Mouse (Mus musculus) limb, embryonic 13.5 days (tissue): Measurements from ENCODE around the gene Msgn1. TPM values are rescaled to one million over a fixed set of nuclear protein-coding genes. Genes with fewer than 3 reads are reported as not detected.

Source experiments
- ATAC-seq: fragments of 200-750 bp; cut with Nextera tagmentation; 2 replicates; pipeline ENCODE4 v1.8.0; 2017; ENCODE audit warnings: low read depth, moderate number of reproducible peaks, moderate TSS enrichment; ENCODE audit not compliant: low FRiP score
- H3K27ac ChIP-seq: fragments of 300-500 bp; sonication (generic); 2 replicates; pipeline ENCODE4 v1.5.1; 2015; ENCODE audit warnings: inconsistent platforms, mild to moderate bottlenecking, moderate library complexity
- H3K27me3 ChIP-seq: fragments of 300-500 bp; sonication (generic); 2 replicates; pipeline ENCODE4 v1.6.1; 2015; ENCODE audit warnings: mild to moderate bottlenecking, inconsistent platforms
- H3K36me3 ChIP-seq: fragments of 300-500 bp; sonication (generic); 2 replicates; pipeline ENCODE4 v1.6.1; 2015; ENCODE audit warnings: inconsistent platforms, mild to moderate bottlenecking, moderate library complexity
- H3K4me1 ChIP-seq: fragments of 300-500 bp; sonication (generic); 2 replicates; pipeline ENCODE4 v1.6.1; 2015; ENCODE audit warnings: inconsistent platforms
- H3K4me2 ChIP-seq: fragments of 300-500 bp; sonication (generic); replicated peaks from 2 replicates; pipeline ENCODE4 v1.6.1; 2015; ENCODE audit warnings: inconsistent platforms, mild to moderate bottlenecking, moderate library complexity
- H3K4me3 ChIP-seq: fragments of 300-500 bp; sonication (generic); 2 replicates; pipeline ENCODE4 v1.5.1; 2015; ENCODE audit warnings: moderate library complexity, mild to moderate bottlenecking, inconsistent platforms
- H3K9ac ChIP-seq: fragments of 300-500 bp; sonication (generic); 2 replicates; pipeline ENCODE4 v1.6.1; 2015; ENCODE audit warnings: mild to moderate bottlenecking, inconsistent platforms
- H3K9me3 ChIP-seq: fragments of 300-500 bp; sonication (generic); 2 replicates; pipeline ENCODE4 v1.6.1; 2016; ENCODE audit warnings: inconsistent platforms
- WGBS: fragments of 180-500 bp; shearing (Covaris S2); methylation state at CpG from one replicate; pipeline ENCODE4 v1.1.7; 2015; 5-methylcytosine and 5-hydroxymethylcytosine counted together
- polyA plus RNA-seq: library from polyadenylated mRNA; unstranded; fragments of >200 nt; fragmentation: Nextera tagmentation; extraction: Ambion mirVana; gene quantifications from 2 replicates; pipeline ENCODE4 v1.2.1, GENCODE M21; 2015

Msgn1 gene
- polyA plus RNA-seq, result not detected in 2 replicates

DNA sequence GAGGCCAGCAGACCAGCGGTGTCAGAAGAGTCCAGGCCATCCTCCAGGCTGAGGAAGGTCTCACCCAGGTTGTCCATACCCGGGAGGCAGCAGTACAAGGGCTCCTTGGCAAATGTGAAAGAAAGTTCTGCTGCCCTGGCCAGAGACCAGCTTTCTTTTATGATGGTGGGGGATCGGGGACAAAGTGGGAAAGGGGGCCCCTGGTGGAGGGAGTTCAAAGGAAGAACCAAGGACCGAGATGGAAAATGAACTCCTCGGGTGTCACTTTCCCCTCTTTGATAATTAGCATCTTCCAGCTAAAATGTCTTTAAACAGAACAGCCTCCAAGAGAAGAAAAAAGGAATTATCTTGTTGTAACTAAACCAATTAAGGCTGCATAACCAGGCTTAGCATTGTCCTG lies at the start of gene Msgn1:
Msgn1 (minus strand) TSS at position 101 of the 400 bp plus-strand sequence.
- Histone ChIP-seq H3K4me3 (no peak within 1 kb of the TSS), H3K4me2 (peak within 1 kb of the TSS; percentile 23; the same call in 1 of the 2 replicates), H3K9ac (peak within 1 kb of the TSS; percentile 25; the same call in 1 of the 2 replicates), H3K4me1 (peaks cover 8% of the 10 kb centered on the region; the same call in 1 of the 2 replicates), H3K9me3 (no peaks in the 10 kb centered on the region), H3K27ac (no peak within 1 kb of the TSS), H3K27me3 (peaks cover 12% of the 10 kb centered on the region), H3K36me3 (no peaks in the 10 kb centered on the region)
- ATAC-seq, result no peak
- WGBS, result 10% methylated on average over 5 of the region's 5 CpGs

DNA sequence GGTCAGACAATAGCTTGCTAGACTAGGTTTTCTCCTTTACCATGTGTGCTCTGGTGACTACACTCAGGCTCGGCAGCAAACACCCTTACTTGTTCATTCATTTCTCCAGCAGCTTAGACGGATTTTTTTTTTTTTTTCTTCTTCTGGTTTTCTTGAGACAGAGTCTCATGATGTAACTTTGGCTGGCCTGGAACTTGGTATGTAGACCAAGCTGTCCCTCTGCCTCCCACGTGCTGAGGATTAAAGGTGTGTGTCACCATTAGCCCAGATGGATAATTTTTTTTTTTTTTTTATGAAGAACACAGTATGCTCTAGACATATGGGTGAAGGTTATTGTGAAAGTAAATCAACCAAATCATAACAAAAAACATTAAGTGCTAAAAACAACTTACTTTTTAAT lies 41.5 kb upstream of the Msgn1 start:
- Histone ChIP-seq H3K4me1 (no peaks in the 10 kb centered on the region), H3K4me2 (no peak overlapping the region), H3K9ac (no peak overlapping the region), H3K36me3 (peaks cover 9% of the 10 kb centered on the region), H3K9me3 (no peaks in the 10 kb centered on the region), H3K27me3 (no peaks in the 10 kb centered on the region), H3K27ac (no peak overlapping the region), H3K4me3 (no peak overlapping the region)
- WGBS, result 69% methylated on average over 3 of the region's 3 CpGs
- ATAC-seq, result no peak

DNA sequence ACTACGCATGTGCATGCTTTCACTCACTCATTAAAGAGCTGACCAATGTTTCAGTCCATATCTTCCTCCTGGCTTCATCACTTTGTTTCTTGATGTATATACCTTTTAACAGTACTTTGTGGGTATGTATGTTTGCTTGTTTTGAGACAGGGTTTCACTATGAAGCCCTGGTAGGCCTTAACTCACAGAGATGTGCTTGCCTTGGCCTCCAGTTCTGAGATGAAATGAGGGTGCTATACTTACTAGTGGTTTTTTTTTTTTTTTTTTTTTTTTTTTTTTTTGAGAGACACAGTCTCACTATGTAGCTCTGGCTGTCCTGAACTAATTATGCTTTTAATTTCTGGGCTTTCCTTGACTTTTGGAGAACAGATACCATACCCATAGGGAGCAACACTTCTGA lies 38.7 kb upstream of the Msgn1 start:
- 98% methylated on average over 1 of the region's 1 CpGs for WGBS
- no peak overlapping the region for H3K4me3 ChIP-seq
- H3K4me2 ChIP-seq, result no peak overlapping the region
- H3K27me3 ChIP-seq, result no peaks in the 10 kb centered on the region
- no peaks in the 10 kb centered on the region for H3K4me1 ChIP-seq
- H3K36me3 ChIP-seq, result peaks cover 18% of the 10 kb centered on the region
- no peak for ATAC-seq
- no peak overlapping the region for H3K9ac ChIP-seq
- H3K9me3 ChIP-seq, result no peaks in the 10 kb centered on the region
- no peak overlapping the region for H3K27ac ChIP-seq

DNA sequence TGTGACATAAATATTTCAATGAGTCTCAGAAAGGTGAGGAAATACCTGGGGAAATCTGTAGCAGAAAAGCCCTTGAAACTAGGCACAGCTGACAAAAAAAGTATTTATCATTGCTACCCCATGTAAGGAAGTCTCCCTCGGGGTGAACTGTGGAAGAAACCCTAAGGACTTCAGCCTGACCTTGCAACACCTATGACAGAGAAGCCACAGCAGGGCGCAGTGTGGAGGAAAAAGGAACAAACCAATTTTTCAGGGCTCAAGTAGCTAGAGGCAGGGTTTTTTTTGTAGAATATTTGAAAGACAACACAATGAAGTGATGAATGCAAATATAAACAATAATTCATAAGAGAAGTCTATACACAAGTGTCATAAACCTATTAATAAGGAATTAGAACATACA lies 27.2 kb upstream of the Msgn1 start:
- no peaks in the 10 kb centered on the region for H3K4me1 ChIP-seq
- ATAC-seq, result no peak
- no peak overlapping the region for H3K9ac ChIP-seq
- H3K9me3 ChIP-seq, result no peaks in the 10 kb centered on the region
- H3K27me3 ChIP-seq, result no peaks in the 10 kb centered on the region
- no peak overlapping the region for H3K4me2 ChIP-seq
- H3K4me3 ChIP-seq, result no peak overlapping the region
- WGBS, result 75% methylated on average over 2 of the region's 2 CpGs
- peaks cover 1% of the 10 kb centered on the region; the same call in 1 of the 2 replicates for H3K36me3 ChIP-seq
- H3K27ac ChIP-seq, result no peak overlapping the region

DNA sequence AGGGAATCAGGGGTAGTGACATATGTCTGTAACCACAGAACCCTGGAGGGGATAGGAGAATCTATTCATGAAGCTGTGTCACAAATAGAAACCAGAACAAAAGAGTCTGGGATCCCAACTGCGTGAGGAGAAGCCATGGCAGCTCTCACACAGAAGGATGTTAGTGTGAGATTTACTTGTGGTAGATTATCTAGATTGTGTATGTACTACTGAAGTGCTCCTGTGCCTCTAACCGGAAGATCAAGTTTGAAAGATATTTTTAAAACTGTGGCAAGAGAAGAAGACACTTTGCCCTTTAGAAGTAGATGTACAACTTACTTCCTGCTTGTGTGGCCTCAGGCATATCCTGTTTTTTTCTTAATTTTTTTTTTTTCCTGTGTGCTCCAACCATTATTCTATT lies 21.5 kb upstream of the Msgn1 start:
- Histone ChIP-seq H3K4me1 (no peaks in the 10 kb centered on the region; the same call in 1 of the 2 replicates), H3K4me2 (no peak overlapping the region), H3K27ac (no peak overlapping the region), H3K4me3 (no peak overlapping the region), H3K27me3 (no peaks in the 10 kb centered on the region), H3K9ac (no peak overlapping the region), H3K9me3 (no peaks in the 10 kb centered on the region), H3K36me3 (no peaks in the 10 kb centered on the region)
- WGBS, result 84% methylated on average over 2 of the region's 2 CpGs
- no peak for ATAC-seq

DNA sequence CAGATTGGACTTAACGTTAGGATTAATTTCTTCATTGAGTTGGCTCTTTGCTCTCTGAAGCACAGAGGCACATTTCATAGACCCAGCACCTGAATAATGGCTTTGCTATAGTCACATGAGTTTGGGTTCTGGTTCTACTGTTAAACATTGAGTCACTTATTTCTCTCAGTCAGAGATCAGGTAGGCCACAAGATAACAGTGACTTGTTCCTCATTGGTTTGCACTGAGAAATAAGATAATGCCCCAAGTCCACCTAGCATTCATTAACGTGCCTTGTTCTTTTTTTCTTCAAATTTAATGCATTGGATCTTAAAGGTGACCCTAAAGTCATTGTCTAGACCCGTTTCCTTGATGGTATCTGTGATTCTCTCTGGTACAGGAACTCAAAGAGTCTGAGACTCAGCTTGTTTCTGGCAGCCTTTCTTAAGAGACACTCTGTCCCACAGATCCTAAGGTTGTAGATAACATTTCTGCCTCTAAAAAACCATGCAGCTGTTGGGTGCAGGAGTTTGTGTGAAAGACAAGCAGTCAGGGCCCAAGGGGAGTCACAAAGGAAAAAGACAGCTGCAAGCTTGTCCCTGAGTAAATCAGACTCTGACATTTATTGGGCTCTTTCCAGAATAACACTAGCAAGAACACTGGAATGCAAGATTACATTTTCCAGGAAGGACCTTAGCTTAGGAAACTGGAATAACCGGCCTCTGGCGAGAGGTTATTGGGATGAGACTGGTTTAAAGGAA lies 17.9 kb upstream of the Msgn1 start:
- no peaks in the 10 kb centered on the region for H3K27me3 ChIP-seq

DNA sequence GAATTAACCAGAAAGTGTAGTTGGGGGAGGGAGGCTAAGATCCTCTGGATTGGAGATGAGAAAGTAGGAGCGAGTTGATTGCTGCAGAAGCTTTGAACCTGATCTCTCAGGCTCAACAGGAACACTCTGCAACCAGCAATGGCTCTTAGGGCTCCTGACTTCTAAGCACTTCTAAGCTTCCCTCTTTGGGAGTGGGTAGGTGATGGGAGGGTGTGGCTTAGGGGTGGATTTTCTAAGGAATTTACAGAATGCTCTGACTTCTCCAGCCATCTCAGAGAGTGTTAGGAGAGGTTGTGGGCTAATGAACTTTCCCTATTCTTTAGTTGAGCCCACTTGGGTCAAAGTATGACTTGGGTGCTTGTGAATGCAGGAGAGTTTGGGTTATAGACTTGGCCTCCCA lies 17.4 kb upstream of the Msgn1 start:
- no peaks in the 10 kb centered on the region for H3K9me3 ChIP-seq
- H3K4me3 ChIP-seq, result no peak overlapping the region
- H3K9ac ChIP-seq, result no peak overlapping the region
- peaks cover 11% of the 10 kb centered on the region for H3K4me1 ChIP-seq
- no peak overlapping the region for H3K4me2 ChIP-seq
- WGBS, result 38% methylated on average over 1 of the region's 1 CpGs
- no peaks in the 10 kb centered on the region for H3K36me3 ChIP-seq
- no peaks in the 10 kb centered on the region for H3K27me3 ChIP-seq
- no peak for ATAC-seq
- H3K27ac ChIP-seq, result 0 out of 2 replicates have a peak overlapping the region, but pooled peaks have one; percentile 35

More for the DNA sequence above, 17.9 kb upstream of the Msgn1 start:
- Histone ChIP-seq H3K9me3 (no peaks in the 10 kb centered on the region), H3K9ac (no peak overlapping the region), H3K4me3 (no peak overlapping the region), H3K27ac (peak overlapping the region; percentile 35; the same call in 1 of the 2 replicates), H3K4me1 (peaks cover 5% of the 10 kb centered on the region), H3K36me3 (no peaks in the 10 kb centered on the region), H3K4me2 (no peak overlapping the region)
- WGBS, result 45% methylated on average over 5 of the region's 5 CpGs
- ATAC-seq, result peak; percentile 67

DNA sequence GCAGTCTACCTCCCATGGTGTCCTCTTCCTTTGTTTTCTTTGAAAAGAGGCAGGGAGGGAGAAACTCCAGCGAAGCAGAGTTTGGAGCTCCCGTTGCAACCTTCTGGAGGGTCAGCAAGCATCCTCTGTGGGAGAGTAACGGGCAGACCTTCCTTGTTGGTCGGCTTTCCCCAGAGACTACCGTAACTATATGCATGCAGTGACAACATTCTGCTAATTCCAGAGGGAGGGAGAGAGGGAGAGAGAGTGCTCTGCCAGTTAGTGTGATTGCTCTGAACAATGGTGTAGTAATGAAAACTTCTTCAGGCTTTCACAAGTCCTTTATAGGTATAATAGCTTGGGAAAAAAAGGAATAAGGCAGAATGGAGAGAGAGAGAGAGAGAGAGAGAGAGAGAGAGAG lies 15.9 kb upstream of the Msgn1 start:
- ATAC-seq, result no peak
- 6% methylated on average over 5 of the region's 5 CpGs for whole genome bisulfite sequencing
- H3K9ac ChIP-seq, result no peak overlapping the region
- H3K9me3 ChIP-seq, result no peaks in the 10 kb centered on the region
- H3K36me3 ChIP-seq, result no peaks in the 10 kb centered on the region
- no peaks in the 10 kb centered on the region for H3K27me3 ChIP-seq
- H3K4me3 ChIP-seq, result no peak overlapping the region
- H3K4me1 ChIP-seq, result peaks cover 12% of the 10 kb centered on the region
- H3K4me2 ChIP-seq, result no peak overlapping the region
- no peak overlapping the region for H3K27ac ChIP-seq

DNA sequence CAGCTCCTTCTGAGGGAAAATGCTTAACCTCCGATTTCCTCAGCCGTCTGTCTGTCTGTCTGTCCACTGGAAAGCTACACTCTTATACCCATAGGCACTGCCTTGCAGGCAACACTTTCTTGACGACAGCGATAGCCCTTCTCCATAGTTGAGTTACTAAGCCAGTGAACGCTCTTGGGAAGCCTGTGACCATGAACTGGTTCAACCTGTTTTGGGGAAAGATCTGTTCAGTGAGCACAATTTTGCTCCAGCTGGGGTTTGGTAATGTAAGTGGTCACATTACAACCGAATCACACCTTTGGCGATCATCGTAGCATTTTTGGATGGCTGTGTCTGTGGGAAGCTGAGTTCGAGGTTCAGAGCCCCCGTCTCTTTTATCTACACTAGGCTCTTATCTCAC lies 14.3 kb upstream of the Msgn1 start:
- 87% methylated on average over 10 of the region's 10 CpGs for WGBS
- no peaks in the 10 kb centered on the region for H3K36me3 ChIP-seq
- H3K9ac ChIP-seq, result no peak overlapping the region
- no peak overlapping the region for H3K4me2 ChIP-seq
- H3K27ac ChIP-seq, result no peak overlapping the region
- no peak for ATAC-seq
- no peaks in the 10 kb centered on the region for H3K9me3 ChIP-seq
- peaks cover 12% of the 10 kb centered on the region for H3K4me1 ChIP-seq
- H3K4me3 ChIP-seq, result no peak overlapping the region
- no peaks in the 10 kb centered on the region for H3K27me3 ChIP-seq

DNA sequence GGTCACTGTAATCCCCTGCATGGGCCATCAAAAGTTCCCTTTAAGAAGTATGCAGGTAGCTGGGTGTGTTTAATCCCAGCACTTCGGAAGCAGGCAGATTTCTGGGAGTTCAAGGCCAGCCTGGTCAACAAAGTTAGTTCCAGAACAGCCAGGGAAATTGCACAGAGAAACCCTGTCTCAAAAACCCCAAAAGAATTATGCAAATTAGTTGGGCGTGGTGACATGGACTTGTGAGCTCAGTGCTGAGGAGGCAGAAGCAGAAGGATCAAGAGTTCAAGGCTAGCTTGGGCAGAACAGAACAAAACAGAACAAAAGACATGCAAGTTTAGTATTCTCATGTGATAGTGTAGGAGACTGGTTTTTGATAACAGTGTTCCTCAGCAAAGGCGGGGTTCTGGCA lies 13.8 kb upstream of the Msgn1 start:
- Histone ChIP-seq H3K36me3 (no peaks in the 10 kb centered on the region), H3K4me1 (peaks cover 12% of the 10 kb centered on the region), H3K9ac (no peak overlapping the region), H3K27ac (0 out of 2 replicates have a peak overlapping the region, but pooled peaks have one; percentile 61), H3K4me3 (no peak overlapping the region), H3K9me3 (no peaks in the 10 kb centered on the region), H3K4me2 (no peak overlapping the region), H3K27me3 (no peaks in the 10 kb centered on the region)
- no peak for ATAC-seq
- WGBS, result 62% methylated on average over 3 of the region's 3 CpGs

DNA sequence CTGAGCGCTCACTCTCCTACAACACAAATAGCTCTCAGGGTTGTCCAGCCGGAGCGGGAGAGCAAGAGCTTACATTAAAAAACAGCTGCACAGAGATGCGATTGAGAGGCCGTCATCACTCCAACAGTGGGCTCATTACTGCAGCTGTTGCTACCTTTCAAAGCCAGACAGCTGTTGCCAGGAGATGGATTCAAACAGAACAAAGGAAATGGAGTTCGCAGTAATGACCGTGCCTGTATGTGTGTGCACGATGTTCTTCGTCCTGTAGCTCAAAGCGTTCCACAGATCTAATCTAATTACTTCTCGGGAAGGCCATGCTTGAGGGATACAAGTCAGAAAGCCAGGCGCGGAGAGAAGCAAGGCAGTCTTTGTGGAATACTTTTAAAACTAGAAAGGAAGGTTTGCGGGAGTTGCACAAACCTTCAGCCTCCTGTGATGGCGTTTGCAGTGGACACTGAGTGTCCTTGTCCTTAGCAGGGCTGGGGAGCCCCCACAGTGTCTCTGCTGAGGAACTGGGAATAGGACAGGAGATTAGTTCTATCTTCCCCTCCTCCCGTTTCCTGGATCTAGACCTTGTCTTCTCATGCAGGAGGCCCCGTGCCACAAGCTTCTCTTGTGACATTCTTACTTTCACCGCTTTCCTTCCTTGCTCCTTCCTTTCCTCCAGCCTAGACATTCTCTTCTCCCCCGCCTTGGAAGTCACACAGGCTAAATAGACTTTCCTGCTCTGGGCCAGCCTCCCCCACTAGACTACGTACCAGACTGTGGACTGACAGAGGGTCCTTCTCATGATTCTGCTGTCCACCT lies 13.0 kb upstream of the Msgn1 start:
- Histone ChIP-seq H3K4me1 (peaks cover 12% of the 10 kb centered on the region), H3K27ac (peak overlapping the region; percentile 61; the same call in 1 of the 2 replicates), H3K9ac (peak overlapping the region; percentile 32; the same call in 1 of the 2 replicates), H3K27me3 (no peaks in the 10 kb centered on the region), H3K9me3 (no peaks in the 10 kb centered on the region), H3K4me3 (no peak overlapping the region), H3K36me3 (no peaks in the 10 kb centered on the region), H3K4me2 (peak overlapping the region; percentile 46)
- ATAC-seq, result peak; percentile 91
- 27% methylated on average over 20 of the region's 20 CpGs for WGBS

DNA sequence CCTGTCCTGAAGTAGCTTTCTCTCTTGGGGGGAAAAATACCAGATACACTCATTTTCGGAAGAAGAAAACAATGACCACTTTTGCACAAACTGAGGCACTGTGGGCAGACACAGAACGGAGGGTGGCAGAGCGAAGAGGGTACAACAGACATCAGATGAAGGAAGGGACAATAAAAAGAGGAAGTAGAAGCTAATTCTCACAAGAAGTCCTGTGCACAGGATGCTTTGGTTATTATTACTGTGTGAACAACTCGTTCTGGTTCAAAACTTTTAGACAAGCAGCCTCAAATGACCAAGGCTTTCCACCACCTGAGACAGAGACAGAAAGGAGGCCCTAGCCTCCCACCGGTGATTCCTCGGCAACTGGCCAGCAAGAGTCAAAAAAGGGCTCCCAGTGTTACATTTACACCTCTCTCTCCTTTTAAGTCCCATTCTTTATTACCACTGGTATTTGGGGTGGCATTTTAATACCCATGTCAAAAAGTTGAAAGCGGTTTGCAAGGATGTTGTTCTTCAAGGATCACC lies 9.0 kb upstream of the Msgn1 start:
- no peak overlapping the region for H3K27ac ChIP-seq
- H3K27me3 ChIP-seq, result no peaks in the 10 kb centered on the region
- no peak for ATAC-seq
- H3K9ac ChIP-seq, result no peak overlapping the region
- no peaks in the 10 kb centered on the region for H3K36me3 ChIP-seq
- peaks cover 12% of the 10 kb centered on the region for H3K4me1 ChIP-seq
- H3K4me3 ChIP-seq, result no peak overlapping the region
- 37% methylated on average over 7 of the region's 7 CpGs for WGBS
- H3K9me3 ChIP-seq, result no peaks in the 10 kb centered on the region
- H3K4me2 ChIP-seq, result no peak overlapping the region
